Mouse (Mus musculus) retina, adult 2 months (tissue): Measurements from ENCODE around the gene Fam219a.

ENCODE experiments used
- DNase-seq: peaks from one replicate; pipeline ENCODE4 v3.0.0-alpha.2; 2012; ENCODE audit warnings: low read depth, low spot score

The Fam219a gene

DNA sequence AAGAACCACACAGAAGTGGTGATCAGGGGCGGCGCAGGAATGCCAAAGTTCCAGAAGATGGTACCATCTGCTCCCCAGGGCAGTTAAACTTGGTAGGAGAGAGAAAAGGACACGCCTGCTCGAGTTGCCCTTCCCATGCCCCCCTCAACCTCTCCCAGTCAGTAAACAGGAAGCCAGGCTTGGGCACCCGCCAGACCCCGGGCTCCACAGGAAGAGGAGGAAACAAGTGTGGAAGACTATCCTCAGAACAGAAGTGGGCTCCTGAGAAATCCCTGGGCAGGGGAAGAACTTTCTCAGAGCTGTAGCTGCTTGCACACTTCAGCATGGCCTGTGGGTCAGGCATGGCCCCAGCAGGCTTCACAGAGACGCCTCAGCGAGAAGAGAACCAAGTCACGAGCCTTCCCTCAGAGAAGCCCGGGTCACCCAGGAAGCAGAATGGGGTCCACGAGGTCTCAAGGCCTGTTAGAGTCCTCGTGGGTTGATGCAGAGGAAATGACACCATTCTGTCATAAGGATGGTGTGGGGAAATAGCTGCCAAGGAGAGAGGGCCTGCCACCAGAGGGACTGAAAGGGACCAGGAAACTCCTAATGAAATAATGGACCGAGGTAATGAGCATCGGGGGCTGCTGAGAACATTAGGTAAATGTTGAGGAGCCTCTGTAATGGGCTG, 14.2 kb downstream of the Fam219a start:
- DNase-seq = no peak

DNA sequence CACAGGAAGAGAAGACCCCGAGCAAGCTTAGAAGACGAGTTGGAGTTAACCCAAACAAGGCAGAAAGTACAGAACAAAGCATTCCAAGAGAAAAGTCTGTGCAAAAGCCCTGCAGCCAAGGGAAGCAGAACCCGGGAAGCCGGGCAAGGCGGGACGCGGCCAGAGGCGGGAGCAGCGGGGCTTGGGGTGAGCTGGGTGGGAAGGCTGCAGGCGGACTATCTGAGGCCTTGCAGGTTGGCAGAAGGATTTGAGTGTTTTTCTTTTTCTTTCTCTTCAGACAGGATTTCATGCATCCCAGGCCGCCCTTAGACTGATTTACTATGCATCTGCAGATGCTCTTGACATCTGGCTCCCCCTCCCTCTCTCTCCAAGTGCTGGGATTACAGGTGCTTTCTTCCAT, 16.2 kb downstream of the Fam219a start:
- no peak for DNase-seq

GRCm38 (mm10) chr4:41552529-41552928, 16.8 kb downstream of the Fam219a start:
- peak; percentile 58 for DNase-seq

GRCm38 (mm10) chr4:41547086-41547485, 22.3 kb downstream of the Fam219a start:
- DNase-seq = no peak

- no peak for DNase-seq
Measured at GRCm38 (mm10) chr4:41545985-41546384, 23.4 kb downstream of the Fam219a start.

GRCm38 (mm10) chr4:41542136-41542535, 27.2 kb downstream of the Fam219a start:
- no peak for DNase-seq

DNA sequence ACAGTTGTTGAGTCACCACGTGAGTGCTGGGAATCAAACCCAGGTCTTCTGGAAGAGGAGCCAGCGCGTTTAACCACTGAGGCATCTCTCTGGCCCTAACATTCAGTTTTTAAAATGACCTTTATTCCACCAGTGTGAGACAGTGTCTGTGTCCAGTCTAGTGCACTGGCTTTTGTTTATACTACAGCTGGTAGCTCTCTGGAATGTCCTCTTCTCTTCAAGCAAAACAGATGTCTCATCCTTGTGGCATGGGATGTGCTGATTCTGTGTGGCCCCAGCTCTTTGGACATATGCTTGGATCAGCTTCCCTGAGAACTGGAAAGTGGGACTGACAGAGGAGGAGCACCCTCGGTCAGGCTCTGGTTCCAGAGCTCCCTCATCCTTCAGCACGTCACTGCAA, 34.5 kb downstream of the Fam219a start:
- no peak for DNase-seq

GRCm38 (mm10) chr4:41532420-41532819, 36.9 kb downstream of the Fam219a start:
- DNase-seq = no peak

- DNase-seq = no peak
Measured at GRCm38 (mm10) chr4:41527996-41528395, 41.3 kb downstream of the Fam219a start.

DNA sequence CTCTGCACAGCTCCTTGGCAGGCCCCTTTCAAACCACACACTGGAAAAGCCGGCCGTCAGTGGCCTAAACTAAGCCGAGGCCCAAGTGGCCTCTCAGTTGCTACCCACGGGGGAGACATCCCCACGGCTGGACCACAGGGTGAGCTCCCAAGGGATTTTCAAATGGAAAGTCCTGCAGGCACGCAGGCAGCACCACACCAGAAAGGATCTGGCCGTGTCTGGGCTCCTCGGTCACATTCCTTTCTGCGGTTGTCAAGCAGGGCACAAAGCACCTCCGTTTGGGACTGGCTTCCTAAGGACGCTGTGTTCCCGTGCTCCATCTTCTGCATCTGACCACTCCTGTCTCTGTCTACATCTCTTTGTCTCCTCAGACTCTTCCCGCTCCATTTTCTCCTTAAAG, 42.3 kb downstream of the Fam219a start:
- no peak for DNase-seq

DNA sequence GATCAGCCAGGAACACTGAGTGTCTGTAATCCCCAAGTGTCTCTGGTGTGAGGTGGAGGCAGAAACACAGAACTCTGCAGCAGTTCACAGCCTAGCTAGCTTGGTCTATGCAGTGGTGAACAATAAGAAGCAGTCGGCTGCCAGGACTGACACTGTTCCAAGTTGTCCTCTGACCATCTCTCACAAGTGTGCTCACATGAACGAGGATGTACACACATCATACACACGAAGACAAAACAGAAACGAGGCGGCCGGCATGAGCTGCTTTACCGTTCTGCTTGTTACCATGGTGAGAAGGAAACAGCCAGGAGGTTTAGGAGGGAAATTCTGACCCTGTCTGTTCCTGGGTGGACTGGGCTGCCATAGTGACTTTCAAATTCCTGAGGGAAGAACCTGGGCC, 42.8 kb downstream of the Fam219a start:
- DNase-seq = no peak

GRCm38 (mm10) chr4:41524829-41525228, 44.5 kb downstream of the Fam219a start:
- DNase-seq = no peak

- DNase-seq = no peak
Measured at GRCm38 (mm10) chr4:41523839-41524238, 45.5 kb downstream of the Fam219a start.

- no peak for DNase-seq
Measured at GRCm38 (mm10) chr4:41522788-41523187, 46.5 kb downstream of the Fam219a start.

DNA sequence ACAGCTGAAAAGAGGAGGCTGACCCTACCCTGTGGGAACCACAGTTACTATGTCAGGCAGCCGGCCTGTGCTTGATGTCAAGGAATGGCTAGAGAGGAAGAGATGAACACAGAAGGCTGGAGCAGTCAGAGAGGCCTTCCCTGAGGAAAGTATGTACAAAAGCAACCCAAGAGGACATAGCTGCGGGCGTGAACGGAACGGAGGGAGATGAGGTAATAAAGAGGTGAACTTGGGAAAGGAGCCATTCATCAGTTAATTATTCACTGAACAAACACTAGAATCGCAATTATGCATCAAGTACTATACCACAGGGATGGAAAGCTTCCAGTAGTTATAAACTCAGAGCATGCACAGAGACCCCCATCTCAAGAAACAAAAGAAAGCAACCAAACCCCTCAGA, 47.2 kb downstream of the Fam219a start:
- no peak for DNase-seq

GRCm38 (mm10) chr4:41520641-41521040, 48.7 kb downstream of the Fam219a start:
- DNase-seq = no peak

GRCm38 (mm10) chr4:41519195-41519594, 50.1 kb downstream of the Fam219a start:
- DNase-seq = no peak

DNA sequence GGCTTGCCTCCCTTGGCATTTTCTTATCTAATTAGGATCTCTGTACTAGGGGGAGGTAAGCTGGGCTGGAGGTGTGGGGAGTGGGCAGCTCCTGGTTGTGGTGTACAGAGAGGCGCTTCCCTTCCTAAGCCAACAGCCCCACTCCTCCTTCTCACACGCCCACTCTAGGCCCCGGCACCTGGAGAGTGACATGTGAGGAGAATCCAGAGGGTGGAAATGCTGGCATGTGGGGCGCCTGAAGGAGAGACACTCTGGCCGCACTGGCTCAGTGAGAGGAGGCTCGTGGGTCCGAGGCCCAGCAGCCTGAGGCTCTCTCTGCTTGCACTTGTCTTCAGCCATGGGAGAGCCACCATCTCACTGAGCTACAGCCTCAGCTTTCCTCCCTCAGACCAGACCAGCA, 51.0 kb downstream of the Fam219a start:
- no peak for DNase-seq

DNA sequence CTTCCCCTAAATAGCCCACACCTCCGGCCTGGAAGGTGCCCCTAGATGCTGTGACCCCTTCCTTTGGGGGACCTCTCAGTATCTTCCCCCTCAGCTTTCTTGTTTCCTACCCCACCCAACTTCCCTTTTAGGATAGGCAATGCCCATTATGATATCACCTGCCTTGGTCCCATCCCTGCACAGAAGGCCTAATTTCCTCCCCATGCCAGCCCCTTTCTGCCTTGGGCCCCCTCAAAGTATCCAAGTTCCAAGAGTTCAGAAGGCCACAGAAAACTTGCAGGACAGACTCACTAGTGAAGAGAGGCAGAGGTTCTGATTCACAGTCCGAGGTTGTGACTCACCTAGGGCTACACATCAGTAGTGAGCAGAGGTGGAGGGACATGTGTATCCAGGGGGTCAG, 52.1 kb downstream of the Fam219a start, which contains the start of gene 1110017D15Rik:
Gene 1110017D15Rik, minus strand, starts transcription at position 101 of the 400 bp plus-strand sequence.
- no peak for DNase-seq

DNA sequence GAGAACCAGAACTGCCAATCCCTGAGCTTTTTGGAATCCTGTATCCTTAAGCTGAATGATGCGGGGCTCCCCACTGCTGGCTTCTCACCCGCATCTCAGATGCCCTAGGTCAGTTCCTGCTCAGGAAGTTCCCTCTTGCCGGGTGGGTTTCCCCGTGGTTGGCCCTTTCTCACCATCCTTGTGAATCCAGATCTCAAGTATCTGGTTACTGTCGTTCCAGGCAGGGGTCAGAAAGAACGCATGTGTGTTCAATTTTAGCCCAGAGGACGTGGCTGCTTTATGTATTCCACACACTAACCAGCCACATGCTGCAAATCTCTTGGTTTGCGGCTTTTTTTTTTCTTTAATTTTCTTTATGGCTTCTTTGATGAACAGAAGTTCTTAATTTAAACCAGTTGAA, 55.6 kb downstream of the Fam219a start:
- no peak for DNase-seq

GRCm38 (mm10) chr4:41513309-41513708, 56.0 kb downstream of the Fam219a start:
- DNase-seq = no peak

GRCm38 (mm10) chr4:41507998-41508397, 61.3 kb downstream of the Fam219a start:
- no peak for DNase-seq

DNA sequence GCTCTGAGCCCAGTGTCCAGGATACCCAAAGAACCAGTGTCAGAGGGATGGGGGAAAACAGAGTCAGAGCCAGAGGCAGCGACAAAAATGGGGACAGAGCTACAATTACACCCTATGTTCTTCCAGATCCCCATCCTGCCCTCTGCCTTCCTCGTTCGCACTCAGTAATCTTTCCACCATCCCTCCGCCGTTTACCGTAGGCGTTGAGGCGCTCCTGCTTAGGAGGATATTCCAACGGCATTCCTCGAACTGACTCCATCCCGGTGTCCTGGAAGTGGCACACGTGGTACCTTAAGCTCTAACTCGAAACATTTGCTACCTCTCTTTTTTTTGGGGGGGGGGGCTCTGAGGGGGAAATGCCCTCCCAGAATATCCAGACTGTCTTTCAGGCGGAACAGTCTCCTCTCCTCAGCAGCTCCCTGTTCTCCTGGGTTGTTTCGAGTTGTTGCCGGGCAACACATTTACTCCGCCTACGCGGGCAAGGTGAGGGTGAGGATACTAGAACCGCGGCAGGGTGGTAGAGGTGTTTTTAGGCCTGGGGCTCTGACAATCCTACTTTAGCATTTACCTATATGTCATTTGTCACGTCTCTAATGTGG, 61.9 kb downstream of the Fam219a start:
- DNase-seq = no peak

DNA sequence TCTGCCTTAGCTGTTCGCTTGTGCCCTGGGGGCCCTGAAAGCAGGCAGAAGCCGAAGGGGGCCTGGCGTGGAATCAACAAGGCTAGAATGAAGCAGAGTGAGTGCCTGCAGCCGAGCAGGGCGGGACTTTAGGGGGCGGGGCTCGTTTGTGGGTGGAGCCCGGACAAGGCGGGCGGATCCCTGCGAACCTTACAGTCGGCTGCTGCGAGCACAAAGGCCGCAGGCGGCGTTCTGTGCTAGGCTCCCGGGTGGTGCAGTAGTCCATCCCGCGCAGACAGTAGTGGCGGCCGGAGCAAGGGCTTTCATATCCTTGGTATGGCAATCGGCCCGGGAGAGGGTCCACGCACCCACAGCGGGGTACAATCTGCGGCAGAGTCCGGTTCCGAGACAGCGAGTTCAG, 62.4 kb downstream of the Fam219a start:
- DNase-seq = no peak
